Mouse (Mus musculus) heart, embryonic 12.5 days (tissue): ENCODE results near the gene Pid1. TPM values are rescaled to one million over a fixed set of nuclear protein-coding genes. Genes with fewer than 3 reads are reported as not detected.
"Not testable (repeated sequence)": the region's sequence is repeated elsewhere in the genome, so short reads cannot be mapped to it uniquely, and the experiment has no call there.

ENCODE experiments used
- ATAC-seq: fragments of 200-750 bp; cut with Nextera tagmentation; 2 replicates; pipeline ENCODE4 v1.8.0; 2017; ENCODE audit warnings: moderate TSS enrichment, moderate library complexity; ENCODE audit not compliant: insufficient number of reproducible peaks, low FRiP score
- H3K27ac ChIP-seq: fragments of 300-500 bp; sonication (generic); 2 replicates; pipeline ENCODE4 v1.5.1; 2016; ENCODE audit warnings: mild to moderate bottlenecking, moderate library complexity; ENCODE audit not compliant: poor library complexity, severe bottlenecking
- H3K27me3 ChIP-seq: fragments of 300-500 bp; sonication (generic); replicated peaks from 2 replicates; pipeline ENCODE4 v1.6.1; 2016; ENCODE audit warnings: mild to moderate bottlenecking, moderate library complexity
- H3K36me3 ChIP-seq: fragments of 300-500 bp; sonication (generic); 2 replicates; pipeline ENCODE4 v1.6.1; 2016; ENCODE audit warnings: mild to moderate bottlenecking, moderate library complexity
- H3K4me1 ChIP-seq: fragments of 300-500 bp; sonication (generic); replicated peaks from 2 replicates; pipeline ENCODE4 v1.6.1; 2016; ENCODE audit warnings: mild to moderate bottlenecking
- H3K4me2 ChIP-seq: fragments of 300-500 bp; sonication (generic); 2 replicates; pipeline ENCODE4 v1.6.1; 2016; ENCODE audit warnings: mild to moderate bottlenecking, moderate library complexity
- H3K4me3 ChIP-seq: fragments of 300-500 bp; sonication (generic); 2 replicates; pipeline ENCODE4 v1.5.1; 2016; ENCODE audit warnings: mild to moderate bottlenecking
- H3K9ac ChIP-seq: fragments of 300-500 bp; sonication (generic); 2 replicates; pipeline ENCODE4 v1.6.1; 2016; ENCODE audit warnings: mild to moderate bottlenecking, moderate library complexity
- H3K9me3 ChIP-seq: fragments of 300-500 bp; sonication (generic); replicated peaks from 2 replicates; pipeline ENCODE4 v1.6.1; 2016; ENCODE audit warnings: mild to moderate bottlenecking, moderate library complexity
- WGBS: fragments of 180-500 bp; shearing (Covaris S2); methylation state at CpG from one replicate; pipeline ENCODE4 v1.1.7; 2016; 5-methylcytosine and 5-hydroxymethylcytosine counted together
- polyA plus RNA-seq: library from polyadenylated mRNA; unstranded; fragments of >200 nt; fragmentation: Nextera tagmentation; extraction: Ambion mirVana; gene quantifications from 2 replicates; pipeline ENCODE4 v1.2.1, GENCODE M21; 2016

Pid1 gene
- polyA plus RNA-seq, 1 experiment from 2014 or later, result 8.5 TPM

DNA sequence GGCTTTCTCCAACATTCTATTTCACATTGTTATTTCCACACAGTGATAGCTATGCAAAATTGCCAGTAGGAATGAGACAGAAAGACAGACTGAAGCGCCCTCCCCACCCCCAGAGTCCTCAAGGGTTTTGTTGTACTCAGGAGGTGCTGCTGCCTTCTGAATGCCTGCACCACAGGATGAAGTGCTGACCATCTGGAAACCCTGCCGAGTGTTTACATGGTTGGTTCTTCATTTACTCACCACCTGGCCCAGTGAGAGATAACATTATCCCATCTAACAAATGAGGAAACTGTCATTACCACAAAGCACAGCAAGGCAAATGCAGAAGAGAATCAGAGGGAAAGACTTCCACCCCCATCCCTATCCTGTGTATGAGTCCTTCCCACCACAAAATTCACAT is 146.2 kb downstream of the Pid1 start:
- Histone ChIP-seq H3K9me3 (no peaks in the 10 kb centered on the region), H3K27me3 (no peaks in the 10 kb centered on the region), H3K36me3 (no peaks in the 10 kb centered on the region), H3K4me3 (no peak overlapping the region), H3K4me2 (no peak overlapping the region), H3K9ac (no peak overlapping the region), H3K4me1 (no peaks in the 10 kb centered on the region), H3K27ac (no peak overlapping the region)
- WGBS, result 19% methylated on average over 2 of the region's 2 CpGs
- no peak for ATAC-seq

DNA sequence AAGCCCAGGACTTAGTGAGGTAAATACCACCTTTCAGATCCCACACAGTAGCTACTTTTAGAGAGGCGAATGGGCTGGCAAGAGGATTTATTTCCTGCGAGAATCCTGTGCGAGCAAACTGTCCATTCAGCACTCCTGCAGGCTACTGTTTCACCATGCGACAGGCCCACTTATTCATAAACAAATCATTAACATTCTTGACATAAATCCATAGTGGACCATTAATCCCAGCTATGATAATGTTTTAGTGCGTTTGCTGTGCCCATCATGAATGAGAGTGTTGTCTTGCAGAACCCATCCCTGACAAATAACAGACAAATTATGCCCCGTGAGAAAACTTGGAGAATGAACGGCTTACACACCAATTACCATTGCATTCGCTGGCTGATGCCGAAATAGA is 152.5 kb downstream of the Pid1 start:
- Histone ChIP-seq H3K4me2 (no peak overlapping the region), H3K9me3 (no peaks in the 10 kb centered on the region), H3K4me1 (no peaks in the 10 kb centered on the region), H3K27ac (no peak overlapping the region), H3K4me3 (no peak overlapping the region), H3K27me3 (no peaks in the 10 kb centered on the region), H3K9ac (no peak overlapping the region), H3K36me3 (no peaks in the 10 kb centered on the region)
- no peak for ATAC-seq
- 72% methylated on average over 9 of the region's 9 CpGs for WGBS

DNA sequence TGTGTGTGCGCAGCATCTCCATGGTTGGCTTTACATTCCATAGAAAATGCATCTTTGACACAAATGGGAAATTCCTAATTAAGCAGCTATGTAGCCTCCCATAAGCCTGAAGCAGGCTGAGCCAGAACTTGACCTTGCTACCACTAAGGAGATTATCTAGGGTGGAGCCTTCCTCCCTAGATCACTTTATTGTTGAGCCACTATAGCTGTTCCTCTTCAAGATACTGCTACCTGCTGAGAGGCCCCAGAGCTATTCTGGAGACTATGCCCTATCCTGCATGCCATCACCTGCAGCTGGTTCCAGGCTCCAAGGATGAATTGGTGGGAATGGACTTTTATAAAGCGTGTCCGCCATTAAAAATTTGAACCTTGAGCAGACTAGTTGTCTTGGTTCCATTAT is 158.2 kb downstream of the Pid1 start:
- H3K27me3 ChIP-seq, ATAC-seq, H3K27ac ChIP-seq, H3K36me3 ChIP-seq, H3K9ac ChIP-seq, H3K4me2 ChIP-seq, H3K9me3 ChIP-seq, H3K4me1 ChIP-seq, H3K4me3 ChIP-seq: not testable (repeated sequence)
- WGBS, result 92% methylated on average over 3 of the region's 3 CpGs

DNA sequence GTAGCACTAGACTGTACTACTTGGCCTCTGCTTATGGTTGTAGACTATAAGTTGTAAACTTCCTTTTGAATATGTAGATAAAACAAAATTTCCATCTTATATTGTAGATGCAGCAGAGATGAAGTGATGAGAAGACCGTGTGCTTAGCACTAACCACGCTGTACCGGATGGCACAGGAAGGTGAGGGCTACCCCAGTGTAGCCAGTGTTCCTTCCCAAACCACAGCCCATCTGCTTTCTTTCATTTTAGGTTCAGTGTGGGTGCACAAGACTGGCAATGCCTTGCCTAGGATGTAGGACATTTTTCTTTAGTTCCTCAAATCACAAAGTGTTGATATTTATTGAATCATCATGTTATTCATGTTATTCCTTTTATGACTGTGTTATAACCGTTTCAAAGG is 160.5 kb downstream of the Pid1 start:
- Histone ChIP-seq H3K36me3 (no peaks in the 10 kb centered on the region), H3K27me3 (no peaks in the 10 kb centered on the region), H3K4me1 (no peaks in the 10 kb centered on the region), H3K27ac (no peak overlapping the region), H3K4me3 (no peak overlapping the region), H3K4me2 (no peak overlapping the region), H3K9me3 (no peaks in the 10 kb centered on the region), H3K9ac (no peak overlapping the region)
- no peak for ATAC-seq
- WGBS, result 79% methylated on average over 4 of the region's 4 CpGs

DNA sequence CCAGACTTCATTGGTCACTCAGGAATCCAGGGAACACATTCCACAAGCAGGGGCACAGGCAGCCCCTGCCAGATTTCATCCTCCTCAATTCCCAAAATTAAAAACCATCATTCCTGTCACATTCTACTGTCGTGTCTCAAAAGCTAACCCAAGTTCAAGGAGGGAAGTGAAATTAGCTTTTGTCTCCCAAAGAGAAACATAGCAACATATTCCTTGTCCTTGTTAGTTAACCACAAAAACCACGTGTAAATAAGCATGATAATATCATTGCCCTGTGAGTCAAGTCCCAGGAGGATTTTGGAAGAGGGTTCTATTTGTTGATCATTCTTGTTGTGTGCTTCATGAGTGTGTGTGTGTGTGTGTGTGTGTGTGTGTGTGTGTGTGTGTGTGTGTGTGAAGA is 164.1 kb downstream of the Pid1 start:
- Histone ChIP-seq H3K27me3 (no peaks in the 10 kb centered on the region), H3K4me2 (no peak overlapping the region), H3K4me1 (no peaks in the 10 kb centered on the region), H3K9ac (no peak overlapping the region), H3K36me3 (no peaks in the 10 kb centered on the region), H3K4me3 (no peak overlapping the region), H3K27ac (no peak overlapping the region), H3K9me3 (no peaks in the 10 kb centered on the region)
- no peak for ATAC-seq
- 60% methylated on average over 2 of the region's 2 CpGs for WGBS

DNA sequence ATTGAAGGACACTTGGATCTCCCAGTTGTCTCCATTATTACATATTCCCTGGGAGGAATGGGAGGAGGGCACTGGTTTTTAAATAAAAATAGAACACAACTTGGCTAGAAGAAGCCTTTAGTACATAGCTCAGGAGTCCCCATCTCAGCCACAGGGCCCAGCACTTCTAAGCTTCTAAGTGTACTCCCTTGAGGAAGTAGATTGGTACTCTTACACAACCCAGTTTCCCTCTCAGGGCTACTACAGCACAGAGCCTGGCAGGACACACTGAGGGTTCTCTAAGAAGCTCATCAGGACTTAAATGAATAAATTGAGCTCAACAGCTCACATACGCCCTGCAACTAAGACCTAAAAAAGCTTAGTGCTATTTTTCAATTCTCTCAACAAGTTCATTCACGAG is 165.1 kb downstream of the Pid1 start:
- Histone ChIP-seq H3K36me3 (no peaks in the 10 kb centered on the region), H3K4me2 (no peak overlapping the region), H3K27ac (no peak overlapping the region), H3K9ac (no peak overlapping the region), H3K27me3 (no peaks in the 10 kb centered on the region), H3K4me3 (no peak overlapping the region), H3K9me3 (no peaks in the 10 kb centered on the region), H3K4me1 (no peaks in the 10 kb centered on the region)
- ATAC-seq, result no peak
- 76% methylated on average over 2 of the region's 2 CpGs for WGBS

DNA sequence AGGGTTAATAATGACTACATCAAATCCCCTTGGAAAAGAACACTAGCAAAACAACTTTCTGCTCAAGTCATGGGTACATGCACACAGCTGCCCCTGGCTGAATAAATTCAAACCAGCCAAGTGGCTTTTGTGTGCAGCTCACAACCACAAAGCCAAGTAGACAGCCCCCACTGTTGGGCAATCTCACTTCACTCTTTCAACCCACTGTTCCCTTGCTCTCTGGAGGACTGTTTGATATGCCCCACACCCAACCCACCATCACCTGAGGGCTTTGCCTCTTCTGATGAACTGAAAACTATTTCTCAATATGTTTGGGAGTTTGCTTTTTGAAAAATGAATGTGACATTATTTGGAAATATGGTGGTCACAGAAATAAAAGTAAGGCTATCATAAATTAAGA is 171.8 kb downstream of the Pid1 start:
- no peak for ATAC-seq
- Histone ChIP-seq H3K4me1 (no peaks in the 10 kb centered on the region), H3K36me3 (no peaks in the 10 kb centered on the region), H3K4me3 (no peak overlapping the region), H3K27me3 (no peaks in the 10 kb centered on the region), H3K4me2 (no peak overlapping the region), H3K9ac (no peak overlapping the region), H3K9me3 (no peaks in the 10 kb centered on the region), H3K27ac (no peak overlapping the region)

DNA sequence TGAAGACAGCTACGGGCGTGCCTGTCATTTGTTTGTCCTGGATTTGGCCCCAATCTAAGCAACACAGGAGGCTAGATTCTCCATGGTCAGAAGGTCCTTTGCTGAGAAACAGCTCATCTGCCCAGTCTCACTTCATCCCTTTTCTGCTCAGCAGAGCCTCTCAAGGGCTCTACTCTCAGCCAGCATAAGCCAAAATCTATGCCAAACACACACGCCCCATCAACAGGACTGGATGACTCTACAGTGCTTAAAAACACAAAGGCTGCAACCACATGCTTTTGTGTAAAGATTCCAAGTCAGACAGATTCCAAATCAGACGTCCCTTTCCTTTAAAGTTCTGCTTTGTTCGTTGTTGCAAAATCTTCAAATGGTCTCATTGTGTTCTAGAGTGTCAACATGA is 174.5 kb downstream of the Pid1 start:
- 73% methylated on average over 5 of the region's 5 CpGs for WGBS
- H3K27ac ChIP-seq, result no peak overlapping the region
- H3K9me3 ChIP-seq, result no peaks in the 10 kb centered on the region
- no peak overlapping the region for H3K4me3 ChIP-seq
- H3K27me3 ChIP-seq, result no peaks in the 10 kb centered on the region
- no peak overlapping the region for H3K9ac ChIP-seq
- H3K36me3 ChIP-seq, result no peaks in the 10 kb centered on the region
- H3K4me2 ChIP-seq, result no peak overlapping the region
- no peaks in the 10 kb centered on the region for H3K4me1 ChIP-seq
- no peak for ATAC-seq

DNA sequence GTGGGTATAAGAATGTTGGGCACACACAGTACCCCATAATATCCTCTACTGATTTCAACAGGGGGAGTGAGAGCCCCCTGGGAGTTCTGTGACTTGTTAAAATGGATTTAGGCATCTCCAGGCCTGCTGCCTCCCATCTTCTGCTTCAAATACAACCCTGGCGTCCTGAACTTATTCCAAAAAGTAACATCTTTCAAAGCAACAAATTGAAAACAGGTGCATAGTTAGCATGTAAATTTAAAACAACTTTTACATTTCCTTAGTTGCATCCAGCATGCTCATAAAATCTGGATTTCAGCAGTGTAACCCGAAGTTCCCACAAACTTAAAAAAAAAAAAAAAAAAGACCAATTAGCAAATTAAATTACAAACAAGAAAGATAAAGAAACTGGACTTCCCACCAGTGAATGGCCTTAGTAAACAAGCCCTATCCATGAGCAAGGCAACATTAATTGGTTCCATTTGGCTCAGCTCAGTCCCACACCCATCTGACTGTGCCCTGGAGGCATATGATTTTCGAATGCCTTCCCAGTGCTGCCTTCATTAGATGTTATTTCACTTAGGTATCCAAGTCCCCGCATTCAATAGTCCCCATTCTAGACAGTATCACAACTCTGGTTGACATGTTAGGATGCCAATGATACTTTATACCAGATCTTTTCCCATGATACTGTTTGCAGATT is 177.1 kb downstream of the Pid1 start:
- H3K9ac ChIP-seq, result no peak overlapping the region
- no peaks in the 10 kb centered on the region for H3K9me3 ChIP-seq
- no peaks in the 10 kb centered on the region for H3K27me3 ChIP-seq
- H3K36me3 ChIP-seq, result no peaks in the 10 kb centered on the region
- H3K27ac ChIP-seq, result no peak overlapping the region
- WGBS, result 64% methylated on average over 4 of the region's 4 CpGs
- H3K4me2 ChIP-seq, result no peak overlapping the region
- H3K4me3 ChIP-seq, result no peak overlapping the region
- no peak for ATAC-seq
- H3K4me1 ChIP-seq, result no peaks in the 10 kb centered on the region

DNA sequence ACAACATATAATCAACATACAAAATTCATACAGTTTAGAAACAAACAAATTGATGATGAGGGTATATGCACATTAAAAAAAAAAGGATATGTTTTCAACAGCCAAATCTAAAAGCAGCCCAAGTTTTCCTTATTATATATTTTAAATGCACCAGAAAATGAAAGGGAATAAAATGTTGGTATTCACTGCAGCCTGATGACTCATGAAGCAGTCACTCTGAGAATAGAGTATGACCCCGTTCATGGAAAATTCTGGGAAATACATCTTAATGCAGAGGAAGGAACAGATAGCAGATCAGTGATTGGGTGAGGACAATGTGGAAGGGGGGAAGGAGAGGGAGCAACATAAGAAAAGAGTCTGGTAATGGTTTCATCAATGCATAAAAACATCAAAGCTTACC is 186.3 kb downstream of the Pid1 start:
- Histone ChIP-seq H3K9ac (no peak overlapping the region), H3K36me3 (no peaks in the 10 kb centered on the region), H3K27me3 (no peaks in the 10 kb centered on the region), H3K27ac (no peak overlapping the region), H3K4me1 (no peaks in the 10 kb centered on the region), H3K4me3 (no peak overlapping the region), H3K4me2 (no peak overlapping the region), H3K9me3 (no peaks in the 10 kb centered on the region)
- WGBS, result 46% methylated on average over 1 of the region's 1 CpGs
- no peak for ATAC-seq

DNA sequence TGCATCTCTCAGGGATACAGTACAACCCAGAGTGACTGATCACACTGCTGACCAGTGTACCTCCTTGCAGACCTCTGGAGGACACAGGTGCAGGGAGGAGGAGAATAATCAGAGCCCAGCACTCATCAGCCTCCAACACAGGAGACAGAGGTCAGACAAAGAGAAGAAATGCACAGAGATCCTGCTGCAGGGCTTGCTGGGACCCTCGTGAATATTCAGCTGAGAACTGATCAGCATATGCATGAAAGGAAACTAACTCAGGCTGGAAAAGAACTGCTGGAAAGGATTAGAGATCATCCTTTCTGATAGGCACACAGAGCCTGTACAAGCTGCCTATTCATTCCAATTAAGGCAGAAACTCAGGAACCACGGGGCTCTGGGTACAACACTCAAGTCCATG is 186.9 kb downstream of the Pid1 start:
- no peak overlapping the region for H3K4me3 ChIP-seq
- no peaks in the 10 kb centered on the region for H3K9me3 ChIP-seq
- no peaks in the 10 kb centered on the region for H3K27me3 ChIP-seq
- no peaks in the 10 kb centered on the region for H3K36me3 ChIP-seq
- H3K9ac ChIP-seq, result no peak overlapping the region
- H3K27ac ChIP-seq, result no peak overlapping the region
- no peaks in the 10 kb centered on the region for H3K4me1 ChIP-seq
- no peak for ATAC-seq
- WGBS, result 32% methylated on average over 2 of the region's 2 CpGs
- no peak overlapping the region for H3K4me2 ChIP-seq

DNA sequence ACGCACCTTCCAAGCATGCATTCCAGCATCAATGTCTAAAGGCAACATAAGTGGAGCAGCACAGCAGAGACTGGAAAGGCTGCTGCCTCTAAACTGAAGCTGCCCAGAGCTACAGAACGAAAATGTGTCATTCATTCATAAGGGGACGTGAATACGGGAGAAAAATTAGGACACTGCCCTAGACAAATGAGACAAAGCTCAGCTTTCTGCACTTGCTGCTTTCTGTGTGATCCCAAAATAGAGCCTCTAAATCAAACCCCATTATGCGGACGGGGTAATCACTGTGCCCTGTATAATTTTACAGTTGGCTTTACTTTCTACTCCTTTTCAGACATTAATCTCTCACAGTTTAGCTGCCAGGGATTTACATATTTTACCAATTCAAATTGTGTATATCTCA is 191.0 kb downstream of the Pid1 start:
- no peak for ATAC-seq
- no peaks in the 10 kb centered on the region for H3K36me3 ChIP-seq
- no peaks in the 10 kb centered on the region for H3K27me3 ChIP-seq
- H3K4me3 ChIP-seq, result no peak overlapping the region
- no peaks in the 10 kb centered on the region for H3K9me3 ChIP-seq
- H3K4me2 ChIP-seq, result no peak overlapping the region
- WGBS, result 73% methylated on average over 6 of the region's 6 CpGs
- H3K4me1 ChIP-seq, result no peaks in the 10 kb centered on the region
- H3K9ac ChIP-seq, result no peak overlapping the region
- H3K27ac ChIP-seq, result no peak overlapping the region
